Mouse (Mus musculus) yolk sac, embryonic 10.5 days (tissue): ENCODE results near the gene Fam120a.

ENCODE experiments used
- DNase-seq: peaks from one replicate; pipeline ENCODE4 v3.0.0-alpha.2; 2017; ENCODE audit warnings: low spot score

Fam120a gene

GRCm38 (mm10) chr13:48913141-48913540, 54.7 kb downstream of the Fam120a start:
- DNase-seq, result no peak

- DNase-seq, result no peak
These were observed 56.4 kb downstream of the Fam120a start for GRCm38 (mm10) chr13:48911426-48911825.

- DNase-seq, result no peak
These were observed 62.4 kb downstream of the Fam120a start for GRCm38 (mm10) chr13:48905458-48905857.

GRCm38 (mm10) chr13:48895376-48895775, 72.4 kb downstream of the Fam120a start:
- no peak for DNase-seq

GRCm38 (mm10) chr13:48890260-48890960, 77.4 kb downstream of the Fam120a start:
- DNase-seq, result peak; percentile 39

GRCm38 (mm10) chr13:48878534-48878933, 89.3 kb downstream of the Fam120a start:
- DNase-seq, result peak; percentile 96

GRCm38 (mm10) chr13:48877805-48878204, 90.0 kb downstream of the Fam120a start:
- no peak for DNase-seq

GRCm38 (mm10) chr13:48872726-48873125, 95.1 kb downstream of the Fam120a start:
- DNase-seq, result no peak

- DNase-seq, result no peak
These were observed 95.8 kb downstream of the Fam120a start for GRCm38 (mm10) chr13:48871887-48872606.

GRCm38 (mm10) chr13:48870771-48871731, 96.8 kb downstream of the Fam120a start, which contains the start of gene Phf2:
Gene Phf2, minus strand, starts transcription at chr13:48871119.
- DNase-seq, result peak; percentile 56

- DNase-seq, result peak; percentile 66
These were observed 97.7 kb downstream of the Fam120a start for GRCm38 (mm10) chr13:48869950-48870770.

GRCm38 (mm10) chr13:48869600-48869949, 98.2 kb downstream of the Fam120a start:
- DNase-seq, result no peak

GRCm38 (mm10) chr13:48869088-48869487, 98.7 kb downstream of the Fam120a start:
- DNase-seq, result no peak

GRCm38 (mm10) chr13:48864673-48865356, 103.0 kb downstream of the Fam120a start:
- DNase-seq, result no peak

- no peak for DNase-seq
These were observed 104.3 kb downstream of the Fam120a start for GRCm38 (mm10) chr13:48863556-48863955.

GRCm38 (mm10) chr13:48861913-48862312, 105.9 kb downstream of the Fam120a start:
- DNase-seq, result no peak

- DNase-seq, result no peak
These were observed 109.0 kb downstream of the Fam120a start for GRCm38 (mm10) chr13:48858779-48859178.

- DNase-seq, result no peak
These were observed 109.8 kb downstream of the Fam120a start for GRCm38 (mm10) chr13:48858054-48858453.

GRCm38 (mm10) chr13:48857246-48857932, 110.4 kb downstream of the Fam120a start:
- DNase-seq, result no peak

GRCm38 (mm10) chr13:48853947-48854346, 113.9 kb downstream of the Fam120a start:
- DNase-seq, result peak; percentile 54
